Mouse (Mus musculus) layer of hippocampus, adult 2 months (tissue): ENCODE data around the gene Kif1c. TPM values are rescaled to one million over a fixed set of nuclear protein-coding genes. Genes with fewer than 3 reads are reported as not detected.
"Not testable (repeated sequence)": the region's sequence is repeated elsewhere in the genome, so short reads cannot be mapped to it uniquely, and the experiment has no call there.

Source experiments
- DNase-seq, 2 experiments: peaks; one replicate each; pipeline ENCODE4 v3.0.0; 2022; ENCODE audit warnings: low spot score in 2 of 2
- H3K27ac ChIP-seq: fragments of 200-600 bp; 2 replicates; pipeline ENCODE4 v1.8.1; 2022
- H3K4me3 ChIP-seq: fragments of 200-600 bp; 2 replicates; pipeline ENCODE4 v1.8.1; 2022; ENCODE audit warnings: mild to moderate bottlenecking
- CTCF ChIP-seq: fragments of 200-600 bp; conservative IDR thresholded peaks from 2 replicates; pipeline ENCODE4 v1.8.1; 2022; ENCODE audit warnings: antibody characterized with exemption, mild to moderate bottlenecking, moderate library complexity
- microRNA-seq, 2 experiments: library from miRNA; unstranded; fragments of <30 nt; microRNA quantifications; one replicate each; pipeline ENCODE4 v1.2.0; 2021
- total RNA-seq, 2 experiments: library from RNA; stranded (reverse); gene quantifications; 2 replicates each; pipeline ENCODE4 v1.2.3; 2021

Gene Kif1c
- total RNA-seq, 2 experiments from 2014 or later: 76.5 to 89.8 TPM

- DNase-seq: no peak
- no peak for TF ChIP-seq CTCF
- H3K4me3 ChIP-seq: no peak overlapping the region
- H3K27ac ChIP-seq: no peak overlapping the region
Measured at GRCm38 (mm10) chr11:70765776-70766445, 65.6 kb downstream of the Kif1c start.

DNA sequence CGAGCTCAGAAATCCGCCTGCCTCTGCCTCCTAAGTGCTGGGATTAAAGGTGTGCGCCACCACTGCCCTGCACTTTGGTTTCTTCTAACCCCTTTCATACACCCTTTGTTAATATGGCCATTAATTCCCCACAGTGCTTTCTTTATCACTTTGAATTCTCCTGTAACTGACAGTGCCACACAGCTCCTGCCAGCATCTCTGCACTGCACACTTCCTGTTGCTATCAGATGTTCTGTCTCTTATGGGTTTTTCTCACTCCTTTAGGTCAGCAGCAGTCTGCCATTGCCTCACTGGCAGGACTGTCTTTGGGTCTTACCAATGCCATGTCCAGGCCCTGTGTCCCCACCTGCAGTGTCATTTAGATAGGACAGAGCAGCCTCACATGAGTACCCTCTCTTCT lies 70.5 kb downstream of the Kif1c start:
- Histone ChIP-seq H3K4me3 (no peak overlapping the region), H3K27ac (no peak overlapping the region)
- TF ChIP-seq CTCF: no peak
- no peak for DNase-seq

GRCm38 (mm10) chr11:70776830-70777571 lies 76.7 kb downstream of the Kif1c start:
- no peak overlapping the region for H3K4me3 ChIP-seq
- peak; percentile 93 for TF ChIP-seq CTCF
- no peak overlapping the region for H3K27ac ChIP-seq
- DNase-seq: peak; percentile 58 to 68

- no peak for TF ChIP-seq CTCF
- no peak for DNase-seq
- Histone ChIP-seq H3K4me3 (no peak overlapping the region), H3K27ac (no peak overlapping the region)
Measured at GRCm38 (mm10) chr11:70777634-70778033, 77.3 kb downstream of the Kif1c start.

DNA sequence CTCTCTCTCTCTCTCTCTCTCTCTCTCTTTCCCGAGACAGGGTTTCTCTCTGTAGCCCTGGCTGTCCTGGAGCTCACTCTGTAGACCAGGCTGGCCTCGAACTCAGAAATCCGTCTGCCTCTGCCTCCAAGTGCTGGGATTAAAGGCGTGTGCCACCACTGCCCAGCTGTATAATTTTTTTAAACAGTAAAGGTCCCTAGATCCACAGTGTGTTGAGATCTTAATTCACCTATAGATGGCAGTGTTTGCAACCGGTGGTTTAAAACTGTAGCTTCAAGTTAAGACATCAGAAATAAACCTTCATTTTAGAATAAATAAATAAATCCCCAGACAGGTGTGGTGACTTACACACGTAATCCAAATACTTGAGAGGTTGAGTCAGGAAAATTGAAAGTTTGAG lies 77.7 kb downstream of the Kif1c start:
- not testable (repeated sequence) for H3K27ac ChIP-seq, H3K4me3 ChIP-seq, DNase-seq
- peak; percentile 78 for TF ChIP-seq CTCF

Small RNA genes within 50 kb of the gene (microRNA-seq; reads per million reads assigned to microRNA genes)
- 0 reads per million in 2 experiments for gene Gm22760
- gene Mir6925: 0.32 to 0.92 reads per million in 2 experiments

Other genes starting within 250 kb of the Kif1c start
- gene Med11, start 248.6 kb upstream of the Kif1c start, total RNA-seq: 10 to 100 TPM; 13.5 to 15.6 TPM
- gene Zmynd15, start 241.1 kb upstream of the Kif1c start, total RNA-seq: under 1 TPM; 0.12 to 0.72 TPM
- gene Cxcl16, start 240.6 kb upstream of the Kif1c start, total RNA-seq: 1 to 10 TPM in 1 of 2 experiments, under 1 TPM in 1; 0.96 to 1.1 TPM
- gene Tm4sf5, start 195.3 kb upstream of the Kif1c start, total RNA-seq: not detected
- not detected for gene Vmo1, start 185.9 kb upstream of the Kif1c start, total RNA-seq
- gene Gltpd2, start 181.4 kb upstream of the Kif1c start, total RNA-seq: not detected
- gene Psmb6, start 175.2 kb upstream of the Kif1c start, total RNA-seq: 100 to 1,000 TPM; 178 to 188 TPM
- gene Gm40193, start 167.6 kb upstream of the Kif1c start, total RNA-seq: not detected
- 10 to 100 TPM; 17.7 to 19.2 TPM for gene Pld2, start 160.5 kb upstream of the Kif1c start, total RNA-seq
- gene Mink1, start 137.7 kb upstream of the Kif1c start, total RNA-seq: 100 to 1,000 TPM; 505 to 510 TPM
- under 1 TPM; 0.47 to 0.72 TPM for gene 4930544D05Rik, start 84.7 kb upstream of the Kif1c start, total RNA-seq
- not detected for gene Chrne, start 81.3 kb upstream of the Kif1c start, total RNA-seq
- not detected for gene Gp1ba, start 61.4 kb upstream of the Kif1c start, total RNA-seq
- 10 to 100 TPM; 88.8 to 99.4 TPM for gene Rnf167, start 53.3 kb upstream of the Kif1c start, total RNA-seq
- 100 to 1,000 TPM; 115 to 123 TPM for gene Slc25a11, start 53.1 kb upstream of the Kif1c start, total RNA-seq
- 100 to 1,000 TPM; 333 to 349 TPM for gene Pfn1, start 45.9 kb upstream of the Kif1c start, total RNA-seq
- 1 to 10 TPM; 6.6 to 7.9 TPM for gene Eno3, start 43.3 kb upstream of the Kif1c start, total RNA-seq
- gene Spag7, start 31.1 kb upstream of the Kif1c start, total RNA-seq: 10 to 100 TPM; 50.8 to 54.7 TPM
- 100 to 1,000 TPM; 387 to 403 TPM for gene Camta2, start 12.4 kb upstream of the Kif1c start, total RNA-seq
- 1 to 10 TPM; 2.9 to 5.0 TPM for gene Inca1, start 393 bp upstream of the Kif1c start, total RNA-seq
- gene Zfp3, start 63.7 kb downstream of the Kif1c start, total RNA-seq: 10 to 100 TPM; 23.8 TPM
- gene Scimp, start 112.0 kb downstream of the Kif1c start, total RNA-seq: not detected
- 100 to 1,000 TPM; 122 to 124 TPM for gene Rabep1, start 144.2 kb downstream of the Kif1c start, total RNA-seq